ENCODE assay signal across 15 mouse cellular contexts in the genomic region with DNA sequence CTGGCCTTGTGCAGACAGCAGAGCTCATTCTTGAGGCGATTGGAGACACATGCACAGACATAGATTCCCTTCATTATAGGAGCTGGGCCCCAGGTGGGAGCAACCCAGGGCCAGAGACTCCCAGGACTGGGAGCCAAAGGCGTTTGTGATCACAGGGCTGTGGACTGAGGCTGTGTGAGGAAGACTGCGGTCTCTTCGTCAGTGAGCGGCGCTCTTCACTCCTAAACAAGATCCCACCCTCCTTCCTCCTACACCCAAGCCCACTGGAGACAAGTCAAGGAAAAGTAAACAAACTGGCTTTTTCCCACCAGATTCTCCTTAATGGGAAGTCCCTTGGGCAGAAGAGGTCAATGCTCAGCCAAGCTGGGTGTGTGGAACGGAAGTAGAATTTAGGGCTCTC.
"Had no signal": no experiment of that assay in that cellular context is flagged by ENCODE, and none has a peak within 500 bp of the region (broad histone marks: within the 10 kb centered on the region; RNA-seq: fewer than 3 reads in every experiment).

No protein-coding gene starts in this region.

- DNase-seq: kidney, adult 11 months; kidney, adult 9 months; kidney, postnatal 36 days; layer of hippocampus, adult 9-11 months; layer of hippocampus, postnatal 36 days; retina, postnatal 1 day; right cerebral cortex, postnatal 4 days; spleen, adult 18-20 months; thymus, adult 18-20 months; thymus, postnatal 25 days had no signal

- ATAC-seq: liver, embryonic 12.5 days; midbrain, embryonic 15.5 days had no signal

- H3K4me3 ChIP-seq: limb, embryonic 13.5 days; liver, embryonic 12.5 days; midbrain, embryonic 15.5 days; neural tube, embryonic 12.5 days had no signal

- H3K4me1 ChIP-seq: liver, embryonic 12.5 days had no signal

- H3K27ac ChIP-seq: kidney, postnatal 0 days; limb, embryonic 13.5 days; liver, embryonic 12.5 days; midbrain, embryonic 15.5 days; neural tube, embryonic 12.5 days had no signal

- H3K9ac ChIP-seq: limb, embryonic 13.5 days; liver, embryonic 12.5 days; midbrain, embryonic 15.5 days; neural tube, embryonic 12.5 days had no signal

- H3K4me2 ChIP-seq: limb, embryonic 13.5 days; liver, embryonic 12.5 days; midbrain, embryonic 15.5 days; neural tube, embryonic 12.5 days had no signal

- H3K36me3 ChIP-seq: limb, embryonic 13.5 days; liver, embryonic 12.5 days; midbrain, embryonic 15.5 days; neural tube, embryonic 12.5 days had no signal

- H3K9me3 ChIP-seq: liver, embryonic 12.5 days; midbrain, embryonic 15.5 days; neural tube, embryonic 12.5 days had no signal

- H3K27me3 ChIP-seq: midbrain, embryonic 15.5 days had no signal
